Mouse (Mus musculus) thymus, adult 2 months (tissue): ENCODE measurements around the gene Lypd3.

Experiments
- CTCF ChIP-seq: fragments of 200-500 bp; IDR thresholded peaks from 2 replicates; pipeline ENCODE4 v1.5.1; 2012; ENCODE audit warnings: mild to moderate bottlenecking, control low read depth, low read length, moderate library complexity, borderline replicate concordance; ENCODE audit not compliant: control insufficient read depth, poor library complexity, insufficient read depth; ENCODE audit errors: extremely low read depth
- POLR2A ChIP-seq: fragments of 200-500 bp; IDR thresholded peaks from 2 replicates; pipeline ENCODE4 v1.6.1; 2012; ENCODE audit warnings: mild to moderate bottlenecking, low read length, control low read depth, moderate library complexity; ENCODE audit not compliant: control insufficient read depth, poor library complexity, insufficient read depth; ENCODE audit errors: extremely low read depth

- no peak for TF ChIP-seq CTCF
- no peak for TF ChIP-seq POLR2A
Observed at GRCm38 (mm10) chr7:24664959-24665358, 28.6 kb downstream of the Lypd3 start.
